Mouse (Mus musculus): ENCODE results near the gene Lgals4. TPM values are rescaled to one million over a fixed set of nuclear protein-coding genes. Genes with fewer than 3 reads are reported as not detected.
A peak's percentile ranks its signal among the peaks of the same experiment; 100 is the strongest.
"Not testable (repeated sequence)": the region's sequence is repeated elsewhere in the genome, so short reads cannot be mapped to it uniquely, and the experiment has no call there.

Lgals4 gene
- polyA plus RNA-seq, 1 experiment from 2014 or later, result 22.3 TPM

DNA sequence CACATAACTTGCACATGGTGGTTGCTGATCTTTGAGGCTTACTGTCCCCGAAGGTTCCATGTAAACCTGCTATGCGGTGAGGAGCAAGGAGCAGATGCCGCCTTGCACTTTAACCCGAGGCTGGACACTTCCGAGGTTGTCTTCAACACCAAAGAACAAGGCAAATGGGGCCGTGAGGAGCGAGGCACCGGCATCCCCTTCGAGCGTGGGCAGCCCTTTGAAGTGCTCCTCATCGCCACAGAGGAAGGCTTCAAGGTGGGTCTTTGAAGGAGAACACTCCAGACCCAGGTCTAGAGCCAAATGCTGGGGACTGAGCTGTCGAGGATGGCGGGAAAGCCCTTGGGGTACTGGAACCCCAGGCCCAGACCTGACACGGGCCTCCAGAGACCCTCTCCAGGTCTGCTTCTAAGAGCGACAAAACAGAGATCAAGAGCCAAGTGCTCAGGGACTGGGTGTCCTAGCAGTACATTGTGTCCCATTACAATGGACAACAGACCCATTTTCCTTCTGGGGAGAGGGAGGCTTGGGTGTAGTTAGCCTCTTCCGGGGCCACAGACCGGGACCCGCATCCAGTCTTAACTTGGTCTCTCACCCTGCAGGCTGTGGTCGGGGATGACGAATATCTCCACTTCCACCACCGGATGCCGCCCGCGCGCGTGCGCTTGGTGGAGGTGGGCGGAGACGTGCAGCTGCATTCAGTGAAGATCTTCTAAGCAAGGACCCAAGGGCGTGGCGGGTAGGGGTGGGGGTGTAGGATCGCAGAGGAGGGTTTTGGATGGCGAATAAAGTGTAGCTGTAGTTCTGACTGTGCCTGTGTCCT, 32.0 kb downstream of the Lgals4 start:
- 29% methylated on average over 33 of the region's 33 CpGs for WGBS (ENCODE audit: insufficient replicate concordance)
- H3K9ac ChIP-seq (ENCODE audit: low read depth, low read length), result peak overlapping the region; percentile 20; the same call in 1 of the 2 replicates

DNA sequence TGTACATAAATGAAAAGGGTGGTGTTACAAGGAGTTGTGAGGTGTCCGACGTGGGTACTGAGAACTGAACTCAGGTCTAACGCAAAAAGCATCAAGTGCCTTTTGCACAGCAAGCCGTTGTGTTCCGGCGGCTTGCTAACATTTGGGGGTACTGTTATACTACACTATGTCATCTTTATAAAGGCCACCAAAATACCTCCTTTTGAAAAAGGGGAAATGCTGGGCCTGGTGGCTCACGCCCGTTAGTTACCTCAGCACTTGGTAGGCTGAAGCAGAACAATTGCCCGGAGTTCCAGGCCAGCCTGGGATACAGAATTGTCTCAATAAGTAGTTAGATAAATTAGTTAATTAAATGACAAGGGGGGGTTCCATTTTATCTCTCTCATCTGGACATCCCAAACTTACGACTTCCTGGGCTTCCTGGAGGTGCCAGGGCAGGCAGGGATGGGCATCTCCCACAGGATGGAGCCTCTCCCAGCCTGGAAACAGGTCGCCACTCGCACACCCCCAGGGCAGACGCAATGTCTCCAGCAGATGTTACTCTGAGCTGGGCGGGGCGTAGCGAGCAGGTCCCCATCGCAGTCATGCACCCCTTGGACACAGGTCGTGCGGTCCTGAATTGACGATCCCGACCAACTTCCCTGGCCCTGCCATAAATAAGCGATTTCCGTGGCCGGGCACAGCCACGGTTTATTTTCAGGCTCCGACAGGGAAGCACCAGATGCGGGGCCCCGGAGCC, 33.3 kb downstream of the Lgals4 start:
- no peak for ATAC-seq (ENCODE audit: low read depth)
- peaks cover 13% of the 10 kb centered on the region for H3K4me1 ChIP-seq (ENCODE audit: control insufficient read depth, low read depth, low read length)

More for the DNA sequence above, 32.0 kb downstream of the Lgals4 start:
- Histone ChIP-seq H3K36me3 (ENCODE audit: control insufficient read depth, insufficient read depth) (no peaks in the 10 kb centered on the region), H3K9me3 (replicated peaks; ENCODE audit: control insufficient read depth, low read length) (0 out of 2 replicates have a peak, but pooled peaks cover 2% of the 10 kb centered on the region), H3K4me1 (ENCODE audit: control insufficient read depth, low read depth, low read length) (peaks cover 13% of the 10 kb centered on the region), H3K4me2 (ENCODE audit: low read depth, low read length) (peak overlapping the region; percentile 67), H3K4me3 (ENCODE audit: low read depth, low read length) (peak overlapping the region; percentile 35), H3K27me3 (ENCODE audit: control insufficient read depth, insufficient read depth, low read depth, low read length) (no peaks in the 10 kb centered on the region), H3K27ac (ENCODE audit: low read length) (no peak overlapping the region)
- peak; percentile 70 for ATAC-seq (ENCODE audit: low read depth)

DNA sequence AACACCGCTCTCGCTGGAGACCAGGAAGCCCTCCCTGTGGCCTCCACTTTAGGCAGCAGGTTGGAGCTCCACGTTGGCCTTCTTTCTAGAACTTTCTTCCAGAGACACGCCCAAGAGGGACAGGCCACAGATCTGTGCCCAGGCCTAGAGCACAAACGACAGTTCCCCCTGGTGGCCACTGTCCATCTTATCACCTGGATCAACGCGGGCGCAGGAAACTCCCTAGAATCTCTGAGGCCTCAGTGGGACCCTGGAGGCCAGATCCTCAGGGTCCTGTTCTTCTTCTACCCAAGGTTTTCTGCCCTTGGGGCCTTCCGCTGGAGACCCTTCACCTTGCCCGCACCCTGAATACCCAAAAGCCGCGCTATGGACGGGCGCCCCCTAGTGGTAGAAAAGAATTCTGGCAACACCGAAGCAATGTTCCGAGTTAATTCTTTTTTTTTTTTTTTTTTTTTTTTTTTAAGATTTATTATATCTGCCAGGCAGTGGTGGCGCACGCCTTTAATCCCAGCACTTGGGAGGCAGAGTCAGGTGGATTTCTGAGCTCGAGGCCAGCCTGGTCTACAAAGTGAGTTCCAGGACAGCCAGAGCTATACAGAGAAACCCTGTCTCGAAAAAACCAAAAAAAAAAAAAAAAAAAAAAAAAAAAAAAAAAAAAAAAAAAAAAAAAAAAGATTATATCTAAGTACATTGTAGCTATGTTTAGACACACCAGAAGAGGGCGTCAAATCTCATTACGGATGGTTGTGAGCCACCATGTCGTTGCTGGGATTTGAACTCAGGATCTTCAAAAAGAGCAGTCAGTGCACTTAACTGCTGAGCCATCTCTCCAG, 34.1 kb downstream of the Lgals4 start:
- not testable (repeated sequence) for H3K9me3 ChIP-seq (replicated peaks; ENCODE audit: control insufficient read depth, low read length); H3K27me3 ChIP-seq (ENCODE audit: control insufficient read depth, insufficient read depth, low read depth, low read length); H3K36me3 ChIP-seq (ENCODE audit: control insufficient read depth, insufficient read depth); H3K27ac ChIP-seq (ENCODE audit: low read length)
- H3K4me1 ChIP-seq (ENCODE audit: control insufficient read depth, low read depth, low read length), result peaks cover 13% of the 10 kb centered on the region
- peak overlapping the region; percentile 49 for H3K4me2 ChIP-seq (ENCODE audit: low read depth, low read length)
- peak overlapping the region; percentile 22; the same call in 1 of the 2 replicates for H3K4me3 ChIP-seq (ENCODE audit: low read depth, low read length)
- peak overlapping the region; percentile 34 for H3K9ac ChIP-seq (ENCODE audit: low read depth, low read length)
- WGBS (ENCODE audit: insufficient replicate concordance), result 15% methylated on average over 23 of the region's 23 CpGs
- peak; percentile 61 for ATAC-seq (ENCODE audit: low read depth)

More for the DNA sequence above, 33.3 kb downstream of the Lgals4 start:
- WGBS (ENCODE audit: insufficient replicate concordance), result 85% methylated on average over 28 of the region's 28 CpGs
- Histone ChIP-seq H3K27ac (ENCODE audit: low read length) (no peak overlapping the region), H3K36me3 (ENCODE audit: control insufficient read depth, insufficient read depth) (no peaks in the 10 kb centered on the region), H3K4me2 (ENCODE audit: low read depth, low read length) (no peak overlapping the region; the same call in 1 of the 2 replicates), H3K9me3 (replicated peaks; ENCODE audit: control insufficient read depth, low read length) (no peaks in the 10 kb centered on the region), H3K9ac (ENCODE audit: low read depth, low read length) (no peak overlapping the region), H3K27me3 (ENCODE audit: control insufficient read depth, insufficient read depth, low read depth, low read length) (no peaks in the 10 kb centered on the region), H3K4me3 (ENCODE audit: low read depth, low read length) (no peak overlapping the region)

DNA sequence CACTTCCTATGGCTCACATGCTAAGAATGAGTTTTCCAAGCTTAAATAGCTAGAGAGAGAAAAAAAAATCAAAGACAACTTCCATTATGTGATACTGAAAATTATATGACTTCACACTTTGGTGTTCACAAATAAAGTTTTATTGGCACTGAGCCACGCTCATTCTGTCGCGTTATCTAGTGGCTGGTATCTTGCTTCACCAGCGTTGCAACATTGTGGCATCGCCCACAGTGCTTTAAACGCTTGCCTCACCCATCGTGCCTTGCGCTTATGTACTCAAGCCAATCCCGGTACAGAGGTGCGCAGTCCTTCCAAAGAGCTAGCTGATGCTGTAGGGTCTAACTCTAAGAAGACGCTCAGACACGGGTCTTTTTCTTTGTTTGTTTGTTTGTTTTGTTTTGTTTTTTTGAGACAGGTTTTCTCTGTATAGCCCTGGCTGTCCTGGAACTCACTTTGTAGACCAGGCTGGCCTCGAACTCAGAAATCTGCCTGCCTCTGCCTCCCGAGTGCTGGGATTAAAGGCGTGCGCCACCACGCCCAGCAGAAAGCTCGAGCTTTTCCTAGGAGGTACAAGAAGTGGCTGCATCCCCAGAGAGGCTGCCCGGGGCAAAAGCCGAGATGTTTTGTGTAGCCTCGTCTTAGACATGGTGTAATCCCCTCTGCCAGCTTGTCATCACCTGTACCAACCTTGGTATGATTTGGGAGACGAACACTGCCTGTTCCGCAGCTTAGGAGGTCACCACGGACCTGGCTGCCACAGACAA, 37.4 kb downstream of the Lgals4 start:
- Histone ChIP-seq H3K27me3 (ENCODE audit: control insufficient read depth, insufficient read depth, low read depth, low read length) (no peaks in the 10 kb centered on the region), H3K27ac (ENCODE audit: low read length) (no peak overlapping the region), H3K4me3 (ENCODE audit: low read depth, low read length) (no peak overlapping the region), H3K9me3 (replicated peaks; ENCODE audit: control insufficient read depth, low read length) (no peaks in the 10 kb centered on the region), H3K36me3 (ENCODE audit: control insufficient read depth, insufficient read depth) (no peaks in the 10 kb centered on the region), H3K9ac (ENCODE audit: low read depth, low read length) (no peak overlapping the region), H3K4me1 (ENCODE audit: control insufficient read depth, low read depth, low read length) (peaks cover 8% of the 10 kb centered on the region), H3K4me2 (ENCODE audit: low read depth, low read length) (no peak overlapping the region)
- WGBS (ENCODE audit: insufficient replicate concordance), result 63% methylated on average over 24 of the region's 24 CpGs
- ATAC-seq (ENCODE audit: low read depth), result peak; percentile 43; the same call in 1 of the 2 replicates

DNA sequence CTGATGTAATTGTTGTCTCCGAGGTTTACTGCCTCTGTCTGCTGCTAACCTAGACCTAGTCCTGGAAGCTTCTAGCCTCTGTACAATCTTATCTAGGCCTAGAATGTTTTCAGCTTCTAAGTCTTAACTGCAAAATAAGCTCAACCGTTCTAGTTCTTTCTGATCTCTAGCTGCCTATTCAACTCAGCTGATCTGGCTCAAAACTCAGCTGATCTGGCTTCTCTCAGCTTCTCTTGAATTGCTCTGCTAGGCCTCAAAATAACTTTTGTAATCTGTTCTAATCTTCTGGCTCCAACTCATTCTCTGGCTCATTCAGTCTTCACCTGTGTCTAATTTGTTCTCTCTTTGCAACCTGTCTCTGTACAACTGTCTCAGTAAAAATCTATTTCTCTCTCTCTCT, 40.9 kb downstream of the Lgals4 start:
- Histone ChIP-seq H3K4me1 (ENCODE audit: control insufficient read depth, low read depth, low read length) (peaks cover 10% of the 10 kb centered on the region), H3K27me3 (ENCODE audit: control insufficient read depth, insufficient read depth, low read depth, low read length) (no peaks in the 10 kb centered on the region), H3K4me2 (ENCODE audit: low read depth, low read length) (no peak overlapping the region), H3K4me3 (ENCODE audit: low read depth, low read length) (no peak overlapping the region), H3K27ac (ENCODE audit: low read length) (no peak overlapping the region), H3K9me3 (replicated peaks; ENCODE audit: control insufficient read depth, low read length) (no peaks in the 10 kb centered on the region), H3K36me3 (ENCODE audit: control insufficient read depth, insufficient read depth) (no peaks in the 10 kb centered on the region), H3K9ac (ENCODE audit: low read depth, low read length) (no peak overlapping the region)
- 50% methylated on average over 2 of the region's 2 CpGs for WGBS (ENCODE audit: insufficient replicate concordance)
- ATAC-seq (ENCODE audit: low read depth), result no peak

DNA sequence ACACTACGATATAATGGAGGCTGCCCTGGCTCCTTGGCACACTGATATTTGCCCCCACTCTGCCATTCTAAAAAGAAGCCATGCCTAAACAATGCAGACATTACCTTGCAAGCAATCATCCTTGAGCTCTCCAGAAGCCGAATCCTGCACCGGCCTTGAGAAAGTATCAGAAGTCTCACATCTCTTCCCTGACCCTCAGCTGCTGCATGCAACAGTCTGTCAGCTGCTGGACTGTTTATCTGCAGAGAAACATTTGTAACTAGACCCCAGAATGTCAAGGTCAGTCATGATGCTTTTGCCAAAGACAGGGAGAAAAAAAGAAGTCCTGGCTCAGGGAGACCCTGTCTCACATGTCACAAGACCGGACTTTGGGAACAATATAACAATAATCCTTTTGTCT, 42.4 kb downstream of the Lgals4 start:
- peaks cover 10% of the 10 kb centered on the region for H3K4me1 ChIP-seq (ENCODE audit: control insufficient read depth, low read depth, low read length)
- H3K4me2 ChIP-seq (ENCODE audit: low read depth, low read length), result no peak overlapping the region
- H3K27ac ChIP-seq (ENCODE audit: low read length), result no peak overlapping the region
- 72% methylated on average over 4 of the region's 4 CpGs for WGBS (ENCODE audit: insufficient replicate concordance)
- H3K9ac ChIP-seq (ENCODE audit: low read depth, low read length), result no peak overlapping the region
- H3K4me3 ChIP-seq (ENCODE audit: low read depth, low read length), result no peak overlapping the region
- no peaks in the 10 kb centered on the region for H3K9me3 ChIP-seq (replicated peaks; ENCODE audit: control insufficient read depth, low read length)
- H3K27me3 ChIP-seq (ENCODE audit: control insufficient read depth, insufficient read depth, low read depth, low read length), result no peaks in the 10 kb centered on the region
- no peaks in the 10 kb centered on the region for H3K36me3 ChIP-seq (ENCODE audit: control insufficient read depth, insufficient read depth)
- no peak for ATAC-seq (ENCODE audit: low read depth)

DNA sequence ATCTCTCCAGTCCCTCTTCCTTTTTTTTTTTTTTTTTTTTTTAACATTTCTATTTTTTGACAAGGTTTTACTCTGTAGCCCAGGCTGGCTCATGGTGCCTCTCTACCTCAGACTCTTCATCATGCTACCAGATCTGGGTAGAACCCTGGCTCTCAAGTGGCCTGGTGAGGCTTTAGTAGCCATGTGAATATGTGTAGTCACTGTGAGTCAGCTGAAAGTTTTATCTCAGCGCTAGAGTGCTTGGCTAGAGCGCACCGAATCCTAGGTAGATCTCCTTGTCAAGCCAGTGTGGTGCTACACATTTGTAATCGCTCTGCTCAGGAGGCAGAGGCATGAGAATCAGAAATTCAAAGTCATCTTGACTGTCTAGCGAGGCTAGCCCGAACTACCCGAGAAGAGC, 43.5 kb downstream of the Lgals4 start:
- Histone ChIP-seq H3K27ac (ENCODE audit: low read length) (peak overlapping the region; percentile 75), H3K9me3 (replicated peaks; ENCODE audit: control insufficient read depth, low read length) (no peaks in the 10 kb centered on the region), H3K4me1 (ENCODE audit: control insufficient read depth, low read depth, low read length) (peaks cover 10% of the 10 kb centered on the region), H3K36me3 (ENCODE audit: control insufficient read depth, insufficient read depth) (no peaks in the 10 kb centered on the region), H3K9ac (ENCODE audit: low read depth, low read length) (no peak overlapping the region), H3K4me2 (ENCODE audit: low read depth, low read length) (peak overlapping the region; percentile 7; the same call in 1 of the 2 replicates), H3K4me3 (ENCODE audit: low read depth, low read length) (no peak overlapping the region), H3K27me3 (ENCODE audit: control insufficient read depth, insufficient read depth, low read depth, low read length) (no peaks in the 10 kb centered on the region)
- 35% methylated on average over 7 of the region's 7 CpGs for WGBS (ENCODE audit: insufficient replicate concordance)
- ATAC-seq (ENCODE audit: low read depth), result peak; percentile 92

DNA sequence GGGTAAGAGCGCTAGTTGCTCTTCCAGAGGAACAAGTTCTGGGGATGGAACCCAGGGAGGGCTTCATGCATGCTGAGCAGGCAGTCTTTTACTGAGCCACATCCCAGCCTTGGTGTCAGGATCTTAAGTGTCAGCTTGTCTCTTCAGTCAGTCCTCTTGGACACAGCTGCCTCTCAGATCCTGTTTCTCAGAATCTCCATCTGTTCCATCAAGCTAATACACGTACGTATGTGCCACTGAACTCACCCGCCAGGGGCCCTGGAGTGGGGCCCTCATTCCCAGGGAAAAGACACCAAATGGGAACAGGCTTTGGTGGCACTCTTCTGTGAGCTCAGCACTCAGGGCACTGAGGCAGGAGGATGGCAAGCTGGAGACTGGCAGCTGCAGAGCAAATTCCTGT, 44.2 kb downstream of the Lgals4 start:
- peak overlapping the region; percentile 75 for H3K27ac ChIP-seq (ENCODE audit: low read length)
- no peak for ATAC-seq (ENCODE audit: low read depth)
- H3K4me3 ChIP-seq (ENCODE audit: low read depth, low read length), result no peak overlapping the region
- 83% methylated on average over 4 of the region's 4 CpGs for WGBS (ENCODE audit: insufficient replicate concordance)
- H3K9ac ChIP-seq (ENCODE audit: low read depth, low read length), result no peak overlapping the region
- no peaks in the 10 kb centered on the region for H3K36me3 ChIP-seq (ENCODE audit: control insufficient read depth, insufficient read depth)
- H3K27me3 ChIP-seq (ENCODE audit: control insufficient read depth, insufficient read depth, low read depth, low read length), result no peaks in the 10 kb centered on the region
- peaks cover 10% of the 10 kb centered on the region for H3K4me1 ChIP-seq (ENCODE audit: control insufficient read depth, low read depth, low read length)
- no peaks in the 10 kb centered on the region for H3K9me3 ChIP-seq (replicated peaks; ENCODE audit: control insufficient read depth, low read length)
- no peak overlapping the region for H3K4me2 ChIP-seq (ENCODE audit: low read depth, low read length)
